Mouse (Mus musculus) heart, adult 8-10 months (tissue): ENCODE data around the gene Sync. TPM values are rescaled to one million over a fixed set of nuclear protein-coding genes. Genes with fewer than 3 reads are reported as not detected.

Experiments used
- DNase-seq: peaks from one replicate; pipeline ENCODE4 v3.0.0; 2022; ENCODE audit warnings: low spot score
- total RNA-seq, 4 experiments: library from RNA; stranded (reverse); gene quantifications; 2 replicates each; pipeline ENCODE4 v1.2.4; 2022

Sync gene
- total RNA-seq, 4 experiments from 2014 or later: 19.5 to 31.7 (median 25.4) TPM

GRCm38 (mm10) chr4:129261196-129261595, 26.2 kb upstream of the Sync start, which contains the start of gene C77080:
C77080 (minus strand) TSS chr4:129261404.
- no peak for DNase-seq

- DNase-seq: peak; percentile 66
Observed at GRCm38 (mm10) chr4:129263225-129264021, 24.0 kb upstream of the Sync start.

GRCm38 (mm10) chr4:129266191-129266590, 21.2 kb upstream of the Sync start:
- DNase-seq: no peak

- no peak for DNase-seq
Observed at GRCm38 (mm10) chr4:129266821-129267220, 20.6 kb upstream of the Sync start.

GRCm38 (mm10) chr4:129268698-129269097, 18.7 kb upstream of the Sync start:
- DNase-seq: no peak

GRCm38 (mm10) chr4:129271991-129272755, 15.2 kb upstream of the Sync start:
- no peak for DNase-seq

- DNase-seq: no peak
Observed at GRCm38 (mm10) chr4:129272756-129273046, 14.7 kb upstream of the Sync start.

GRCm38 (mm10) chr4:129276453-129276865, 11.0 kb upstream of the Sync start:
- DNase-seq: peak; percentile 97

GRCm38 (mm10) chr4:129282786-129283185, 4.6 kb upstream of the Sync start:
- DNase-seq: no peak

GRCm38 (mm10) chr4:129283226-129283625, 4.2 kb upstream of the Sync start:
- no peak for DNase-seq

- no peak for DNase-seq
Observed at GRCm38 (mm10) chr4:129284685-129285084, 2.7 kb upstream of the Sync start.

- no peak for DNase-seq
Observed at GRCm38 (mm10) chr4:129286001-129286682, 1.3 kb upstream of the Sync start.

GRCm38 (mm10) chr4:129286683-129287471, 540 bp upstream of the Sync start:
- no peak for DNase-seq

GRCm38 (mm10) chr4:129288067-129288466, 650 bp downstream of the Sync start:
- DNase-seq: no peak

GRCm38 (mm10) chr4:129289671-129290070, 2.3 kb downstream of the Sync start:
- no peak for DNase-seq

- DNase-seq: no peak
Observed at GRCm38 (mm10) chr4:129292831-129293230, 5.4 kb downstream of the Sync start.

- DNase-seq: no peak
Observed at GRCm38 (mm10) chr4:129293702-129294101, 6.3 kb downstream of the Sync start.

GRCm38 (mm10) chr4:129295188-129295587, 7.8 kb downstream of the Sync start:
- DNase-seq: no peak

GRCm38 (mm10) chr4:129296066-129296465, 8.6 kb downstream of the Sync start:
- no peak for DNase-seq

GRCm38 (mm10) chr4:129297724-129298123, 10.3 kb downstream of the Sync start:
- DNase-seq: no peak

- DNase-seq: no peak
Observed at GRCm38 (mm10) chr4:129299121-129299520, 11.7 kb downstream of the Sync start.

- DNase-seq: no peak
Observed at GRCm38 (mm10) chr4:129303401-129303800, 16.0 kb downstream of the Sync start.
